12 mouse cellular contexts compared by ENCODE assay signal in the genomic region with DNA sequence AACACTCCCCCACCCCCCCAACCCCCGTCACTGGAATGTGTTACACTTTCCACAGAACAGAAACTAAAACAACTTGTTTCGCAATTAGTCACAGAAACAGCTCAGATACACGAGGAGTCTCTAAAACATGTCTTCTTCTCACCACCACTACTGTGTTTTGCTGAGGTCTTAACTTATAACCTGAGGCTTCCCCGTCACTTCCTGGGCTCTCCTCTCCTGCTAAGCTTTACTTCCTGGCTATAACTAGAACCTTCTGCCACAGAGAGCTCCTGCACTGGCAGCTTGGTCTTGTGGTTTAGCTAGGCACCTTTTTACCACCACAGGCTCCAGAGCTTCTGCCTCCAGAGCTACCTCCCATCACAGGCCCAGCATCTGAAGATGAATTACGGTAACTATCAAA. TPM values are rescaled to one million over a fixed set of nuclear protein-coding genes. Genes with fewer than 3 reads are reported as not detected.
A peak's percentile ranks its signal among the peaks of the same experiment; 100 is the strongest.
DNase-seq lines count a peak whose midpoint lies in the region; ATAC-seq and TF ChIP-seq lines count a peak whose summit lies in the region.
"Had no signal": no experiment of that assay in that cellular context is flagged by ENCODE, and none has a peak within 500 bp of the region (broad histone marks: within the 10 kb centered on the region; RNA-seq: fewer than 3 reads in every experiment).

No protein-coding gene starts in this region.

- no peaks in the 10 kb centered on the region for H3K27me3 ChIP-seq in myocyte (ENCODE audit: control insufficient read depth, insufficient read depth, insufficient read length)
- H3K27me3 ChIP-seq in forebrain, postnatal 0 days (ENCODE audit: insufficient read depth, low read length): no peaks in the 10 kb centered on the region
- H3K27me3 ChIP-seq: heart, embryonic 13.5 days had no signal

- DNase-seq in A20 (ENCODE audit: low read depth, low spot score): peak; percentile 67
- peak; percentile 85 for DNase-seq in CD4-positive, CD25-positive, alpha-beta regulatory T cell, adult 2 months (ENCODE audit: low read depth, low spot score)
- no peak for DNase-seq in B cell, adult 2 months
- no peak for DNase-seq in forebrain, postnatal 0 days
- no peak for DNase-seq in embryo, embryonic 9.5 days (ENCODE audit: extremely low spot score)
- DNase-seq in cerebellum, postnatal 10 days: no peak

- WGBS in forebrain, postnatal 0 days: 94% methylated on average over 5 of the region's 5 CpGs

- H3ac ChIP-seq in myocyte (ENCODE audit: control insufficient read depth, insufficient read length): no peak overlapping the region

- H3K79me2 ChIP-seq in myocyte (ENCODE audit: control insufficient read depth, insufficient read depth): peaks cover 21% of the 10 kb centered on the region

- no peak overlapping the region for H3K4me2 ChIP-seq in myocyte (ENCODE audit: low read depth)
- no peak overlapping the region for H3K4me2 ChIP-seq in forebrain, postnatal 0 days (ENCODE audit: low read depth)
- H3K4me2 ChIP-seq: heart, embryonic 13.5 days had no signal

- no peak for TF ChIP-seq POLR2A in myocyte (IDR thresholded peaks at IDR 0.05; ENCODE audit: insufficient read length, low read depth)

- no peaks in the 10 kb centered on the region for H3K4me1 ChIP-seq in forebrain, postnatal 0 days (ENCODE audit: insufficient read depth)

- no peak for TF ChIP-seq CTCF in forebrain, postnatal 0 days (IDR thresholded peaks at IDR 0.05; ENCODE audit: low read depth)

- H3K9me3 ChIP-seq in forebrain, postnatal 0 days (ENCODE audit: low read length): no peaks in the 10 kb centered on the region
- H3K9me3 ChIP-seq: forebrain, embryonic 10.5 days; heart, embryonic 13.5 days had no signal

- no peak overlapping the region for H3K27ac ChIP-seq in forebrain, postnatal 0 days (ENCODE audit: low read depth, low read length)
- H3K27ac ChIP-seq: forebrain, embryonic 10.5 days; heart, embryonic 13.5 days; hindbrain, postnatal 0 days; stomach, postnatal 0 days had no signal

- ATAC-seq in common myeloid progenitor, adult 5-6 weeks (replicated peaks; ENCODE audit: low read depth, poor library complexity, severe bottlenecking): peak; percentile 27; the same call in 1 of the 2 replicates
- no peak for ATAC-seq in forebrain, postnatal 0 days
- ATAC-seq: hindbrain, postnatal 0 days had no signal

- no peak overlapping the region for H3K4me3 ChIP-seq in myocyte
- no peak overlapping the region for H3K4me3 ChIP-seq in forebrain, postnatal 0 days (ENCODE audit: low read depth, low read length)
- H3K4me3 ChIP-seq: forebrain, embryonic 10.5 days; heart, embryonic 13.5 days had no signal

- peaks cover 51% of the 10 kb centered on the region for H3K36me3 ChIP-seq in myocyte (ENCODE audit: control insufficient read depth, insufficient read depth)
- H3K36me3 ChIP-seq in forebrain, postnatal 0 days (ENCODE audit: insufficient read depth): peaks cover 54% of the 10 kb centered on the region

- H3K9ac ChIP-seq in forebrain, postnatal 0 days: no peak overlapping the region
- H3K9ac ChIP-seq: heart, embryonic 13.5 days had no signal

TF ChIP-seq in myocyte, 11 proteins besides CTCF, POLR2A, EP300 and RAD21:
- peak; percentile 66; the same call in 1 of the 2 replicates for TF ChIP-seq CEBPB (IDR thresholded peaks at IDR 0.05; ENCODE audit: insufficient read depth, poor library complexity, severe bottlenecking)
- TF ChIP-seq SRF (IDR thresholded peaks at IDR 0.05; ENCODE audit: control insufficient read depth, insufficient read length, low read depth): no peak

RNA-seq across cellular contexts. Expression of a gene that starts 10.4 kb away (rescaled TPM):
- total RNA-seq in common myeloid progenitor, adult 5-6 weeks (2017): 46.6 and 49.1 TPM in 2 replicates
- polyA plus RNA-seq in myocyte (2012; fragmentation: generic; extraction: Trizol): 188 TPM
- 42.5 and 49.8 TPM in 2 replicates for total RNA-seq in forebrain, postnatal 0 days (2014; rRNA removed)
- 56.1 and 64.2 TPM in 2 replicates for polyA plus RNA-seq in forebrain, postnatal 0 days (2015; fragmentation: Nextera tagmentation; extraction: Ambion mirVana)

RNA-seq across cellular contexts. Expression of a gene that starts 10.5 kb away (rescaled TPM):
- 59.2 and 61.6 TPM in 2 replicates for total RNA-seq in common myeloid progenitor, adult 5-6 weeks (2017)
- polyA plus RNA-seq in myocyte (2012; fragmentation: generic; extraction: Trizol): 51.2 TPM
- 58.8 and 68.1 TPM in 2 replicates for total RNA-seq in forebrain, postnatal 0 days (2014; rRNA removed)
- polyA plus RNA-seq in forebrain, postnatal 0 days (2015; fragmentation: Nextera tagmentation; extraction: Ambion mirVana): 112 and 114 TPM in 2 replicates

Comparison
In these comparisons a context has a peak if more than half of its experiments do, and no peak if none do; other contexts are left out.
1. DNase-seq: peak in A20 (single experiment) and CD4-positive, CD25-positive, alpha-beta regulatory T cell, adult 2 months (single experiment); none in B cell, adult 2 months (0 of 2), forebrain, postnatal 0 days (single experiment), embryo, embryonic 9.5 days (single experiment) and cerebellum, postnatal 10 days (0 of 2).